Mouse (Mus musculus) right cerebral cortex, adult 18-20 months (tissue): ENCODE results near the gene Gm11595.
"Not testable (repeated sequence)": the region's sequence is repeated elsewhere in the genome, so short reads cannot be mapped to it uniquely, and the experiment has no call there.

ENCODE experiments used
- DNase-seq: peaks from one replicate; pipeline ENCODE4 v3.0.0; 2022; ENCODE audit warnings: mixed read lengths

Gm11595 gene

GRCm38 (mm10) chr11:99772813-99773212, at the start of gene Gm11595:
Gene Gm11595 (minus strand): TSS chr11:99772913.
- not testable (repeated sequence) for DNase-seq

GRCm38 (mm10) chr11:99815566-99815965, 42.9 kb upstream of the Gm11595 start, which contains the start of gene Gm11564:
Gene Gm11564 (minus strand): TSS chr11:99815666.
- not testable (repeated sequence) for DNase-seq

GRCm38 (mm10) chr11:99809792-99810191, 37.1 kb upstream of the Gm11595 start, which contains the start of gene Krtap4-13:
Gene Krtap4-13 (minus strand): TSS chr11:99809892.
- not testable (repeated sequence) for DNase-seq

- not testable (repeated sequence) for DNase-seq
Observed at GRCm38 (mm10) chr11:99804346-99804745, 31.6 kb upstream of the Gm11595 start, which contains the start of gene Gm11554. Gene Gm11554 (minus strand): TSS chr11:99804446.

GRCm38 (mm10) chr11:99798832-99799231, 26.1 kb upstream of the Gm11595 start, which contains the start of gene Gm11569:
Gene Gm11569 (minus strand): TSS chr11:99798932.
- not testable (repeated sequence) for DNase-seq

- no peak for DNase-seq
Observed at GRCm38 (mm10) chr11:99793367-99793766, 20.7 kb upstream of the Gm11595 start, which contains the start of gene Gm11596. Gene Gm11596 (minus strand): TSS chr11:99793467.

GRCm38 (mm10) chr11:99784900-99785299, 12.2 kb upstream of the Gm11595 start, which contains the start of gene Krtap4-9:
Gene Krtap4-9 (plus strand): TSS chr11:99785200.
- DNase-seq, result not testable (repeated sequence)

GRCm38 (mm10) chr11:99780604-99781003, 7.9 kb upstream of the Gm11595 start, which contains the start of gene Krtap4-8:
Gene Krtap4-8 (minus strand): TSS chr11:99780704.
- DNase-seq, result no peak

GRCm38 (mm10) chr11:99778401-99778800, 5.7 kb upstream of the Gm11595 start:
- no peak for DNase-seq

- DNase-seq, result no peak
Observed at GRCm38 (mm10) chr11:99768410-99768809, 4.3 kb downstream of the Gm11595 start.

GRCm38 (mm10) chr11:99758877-99759276, 13.8 kb downstream of the Gm11595 start:
- DNase-seq, result no peak

- DNase-seq, result no peak
Observed at GRCm38 (mm10) chr11:99743985-99744384, 28.7 kb downstream of the Gm11595 start.

GRCm38 (mm10) chr11:99734190-99734589, 38.5 kb downstream of the Gm11595 start, which contains the start of gene Gm14180:
Gene Gm14180 (minus strand): TSS chr11:99734290.
- no peak for DNase-seq

GRCm38 (mm10) chr11:99724061-99724460, 48.7 kb downstream of the Gm11595 start:
- no peak for DNase-seq
